Mouse (Mus musculus) retina, postnatal 1 day (tissue): Measurements from ENCODE around the gene Sar1a.

Source experiments
- DNase-seq: peaks from one replicate; pipeline ENCODE4 v3.0.0-alpha.2; 2012

Gene Sar1a

GRCm38 (mm10) chr10:61689405-61689804 is 9.3 kb downstream of the Sar1a start:
- DNase-seq, result no peak

DNA sequence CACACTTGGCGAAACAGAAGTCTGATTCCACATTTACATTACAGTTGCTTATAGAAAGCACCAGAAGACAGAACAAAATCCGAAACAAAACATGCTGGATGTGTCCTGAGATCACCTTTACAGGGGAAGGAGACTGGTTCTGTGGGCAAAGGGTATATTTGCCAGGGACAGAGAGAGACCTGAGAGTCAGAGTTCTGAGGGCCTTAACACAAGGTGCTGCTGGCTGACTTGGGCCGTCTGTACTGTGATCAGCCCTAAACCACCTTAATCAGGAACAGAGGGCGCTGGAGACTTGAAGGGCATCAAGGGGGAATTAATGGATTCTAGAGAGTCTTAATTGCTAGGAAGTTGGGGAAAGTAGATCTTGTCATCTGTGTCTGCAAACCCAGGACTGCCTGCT is 13.5 kb downstream of the Sar1a start:
- DNase-seq, result no peak

- peak; percentile 99 for DNase-seq
These were observed 15.0 kb downstream of the Sar1a start, which contains the start of gene Tysnd1 for GRCm38 (mm10) chr10:61694870-61695670. Tysnd1 (plus strand) TSS chr10:61695514.

- DNase-seq, result peak; percentile 31
These were observed 15.8 kb downstream of the Sar1a start for GRCm38 (mm10) chr10:61695703-61696559.

DNA sequence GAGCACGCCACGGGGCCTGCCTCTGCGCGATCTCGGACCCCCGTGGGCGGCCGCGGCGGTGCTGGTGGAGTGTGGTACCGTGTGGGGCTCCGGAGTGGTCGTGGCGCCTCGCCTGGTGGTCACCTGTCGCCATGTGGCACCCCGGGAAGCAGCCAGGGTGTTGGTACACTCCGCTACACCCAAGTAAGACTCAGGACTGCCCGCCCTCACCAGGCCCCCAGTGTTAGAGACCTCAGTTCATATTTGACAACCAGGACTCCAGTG is 16.4 kb downstream of the Sar1a start:
- DNase-seq, result no peak

DNA sequence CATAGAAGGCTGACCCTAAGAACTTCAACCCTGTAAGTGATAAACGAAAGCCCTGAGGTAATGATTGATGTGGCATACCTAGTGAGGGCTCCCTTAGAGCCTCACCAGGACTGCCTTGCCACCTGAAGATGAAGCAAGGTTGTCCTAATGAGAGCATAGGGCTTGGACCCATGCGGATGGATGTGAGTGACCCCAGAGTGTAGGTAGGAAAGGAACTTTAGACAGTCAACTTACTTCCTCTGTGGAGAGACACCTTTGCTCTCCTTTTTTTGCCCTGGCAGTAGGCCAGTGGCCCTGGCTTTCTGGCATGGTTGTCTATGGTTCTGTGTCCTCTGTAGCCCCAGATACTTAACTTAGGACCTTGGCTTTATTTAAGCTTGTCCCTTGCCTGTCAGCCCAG is 16.9 kb downstream of the Sar1a start:
- DNase-seq, result no peak

DNA sequence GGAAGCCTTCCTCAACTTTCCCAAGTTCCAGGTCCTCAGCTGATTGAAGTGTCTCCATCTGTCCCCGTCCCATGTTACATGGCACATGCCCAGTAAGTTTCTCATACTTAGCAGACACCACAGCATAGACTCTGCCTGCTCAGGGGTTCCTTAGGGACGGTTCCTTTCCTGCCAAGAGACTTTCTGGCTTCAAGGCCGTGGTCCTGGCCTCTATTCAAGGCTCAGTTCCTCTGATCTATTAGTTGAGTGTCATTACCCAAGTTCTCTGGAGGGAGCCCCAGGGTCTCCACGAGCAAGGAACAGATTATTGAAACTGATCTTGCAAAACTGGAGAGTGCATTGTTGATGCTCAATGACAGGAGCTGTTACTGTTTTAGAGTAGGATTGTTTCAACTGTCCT is 24.6 kb downstream of the Sar1a start:
- DNase-seq, result no peak

- no peak for DNase-seq
These were observed 26.6 kb downstream of the Sar1a start for GRCm38 (mm10) chr10:61706412-61707375.

DNA sequence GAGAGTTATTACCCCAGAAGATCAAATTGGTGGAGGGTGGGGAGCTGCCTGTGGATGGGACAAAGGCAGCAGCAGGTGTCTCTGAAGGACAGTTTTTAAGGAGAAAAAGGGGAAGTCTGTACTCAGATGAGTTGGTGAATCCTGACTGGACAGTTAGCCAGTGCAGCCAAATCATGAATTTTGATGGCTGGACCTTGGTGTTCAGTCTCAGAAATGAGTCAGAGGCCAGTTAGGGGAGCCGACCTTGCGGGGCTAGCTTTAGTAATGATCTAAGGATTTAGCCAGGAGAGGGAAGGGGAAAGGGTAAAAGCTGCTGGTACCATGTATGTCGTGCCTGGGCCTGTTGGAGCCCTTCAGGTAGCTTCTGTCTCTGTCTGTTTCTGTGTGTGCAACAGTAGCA is 33.5 kb downstream of the Sar1a start:
- no peak for DNase-seq

GRCm38 (mm10) chr10:61714146-61714545 is 34.0 kb downstream of the Sar1a start:
- no peak for DNase-seq

DNA sequence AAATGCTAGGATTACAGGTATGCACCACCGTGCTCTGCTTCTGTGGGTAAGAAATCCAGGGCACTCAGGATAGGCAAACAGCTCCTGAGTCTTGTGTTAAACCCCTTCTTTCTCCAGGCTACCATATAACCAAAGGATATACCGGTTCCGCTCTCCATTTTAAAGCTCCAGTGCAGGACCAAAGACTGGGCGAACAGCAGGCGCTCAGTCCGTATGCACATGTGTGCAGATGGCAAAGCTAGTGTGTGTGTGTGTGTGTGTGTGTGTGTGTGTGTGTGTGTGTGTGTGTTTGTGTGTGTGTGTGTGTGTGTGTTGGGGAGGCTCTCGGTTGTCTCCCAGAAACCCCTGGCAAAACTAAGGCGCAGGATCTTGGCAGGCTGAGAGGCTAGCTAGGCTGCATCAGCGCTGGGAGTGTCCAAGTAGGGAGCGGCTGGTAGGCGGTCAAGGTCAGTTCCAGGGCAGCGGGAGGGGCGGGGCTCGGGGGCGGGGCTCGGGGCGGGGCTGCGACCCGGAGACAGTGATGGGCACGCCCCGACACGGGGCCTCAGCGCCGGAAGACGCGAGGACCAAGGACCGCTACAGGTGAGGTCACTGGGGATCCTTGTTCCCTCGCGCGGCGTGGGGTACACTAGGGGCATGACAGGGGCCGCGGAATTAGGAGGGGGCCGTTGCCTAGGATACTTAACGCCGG is 34.8 kb downstream of the Sar1a start, which contains the start of gene Aifm2:
Aifm2 (plus strand) TSS at position 493 of the 691 bp plus-strand sequence.
- peak; percentile 83 for DNase-seq

GRCm38 (mm10) chr10:61715462-61715837 is 35.4 kb downstream of the Sar1a start:
- no peak for DNase-seq

GRCm38 (mm10) chr10:61715996-61716864 is 36.1 kb downstream of the Sar1a start:
- no peak for DNase-seq

DNA sequence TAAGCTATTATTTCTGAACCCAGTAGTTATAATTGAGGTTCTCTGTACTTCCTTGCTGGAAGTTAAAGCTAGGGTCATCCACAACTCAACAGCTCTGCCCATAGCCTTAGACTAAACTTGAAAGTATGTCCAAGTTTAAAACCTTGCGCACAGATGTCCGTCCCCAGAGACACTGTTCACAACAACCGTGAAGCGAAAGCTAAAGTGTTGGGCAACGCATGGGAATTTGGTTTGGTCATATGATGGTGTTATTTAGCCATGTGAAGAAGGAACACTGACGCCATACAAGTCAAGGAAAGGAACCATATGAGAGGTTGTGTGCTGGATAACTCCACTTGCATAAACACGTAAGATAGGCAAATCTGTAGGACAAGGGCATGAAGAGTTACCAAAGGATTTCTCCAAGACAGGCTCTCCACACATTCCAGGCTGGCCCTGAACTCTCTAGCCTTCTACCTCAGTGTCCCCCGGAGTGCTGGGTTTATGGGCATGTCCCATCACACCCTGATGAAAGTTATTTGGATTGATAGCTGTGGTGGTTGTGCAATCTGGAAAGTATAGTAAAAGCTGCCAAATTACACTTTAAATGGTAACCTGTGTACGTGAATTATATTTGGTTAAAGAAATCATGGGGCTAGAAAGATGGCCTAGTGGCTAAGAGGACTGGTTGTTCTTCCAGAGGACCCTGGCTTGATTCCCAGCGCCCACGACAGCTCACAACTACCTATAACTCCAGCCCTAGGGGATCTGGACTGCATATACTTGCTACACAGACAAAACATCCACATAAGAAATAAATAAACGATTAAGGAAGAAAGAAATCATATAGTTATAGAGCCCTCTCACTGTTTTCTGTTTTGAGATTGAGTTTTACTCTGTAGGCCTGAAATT is 37.6 kb downstream of the Sar1a start:
- no peak for DNase-seq

- no peak for DNase-seq
These were observed 40.2 kb downstream of the Sar1a start for GRCm38 (mm10) chr10:61720331-61720730.

- DNase-seq, result no peak
These were observed 42.1 kb downstream of the Sar1a start for GRCm38 (mm10) chr10:61722215-61722614.

GRCm38 (mm10) chr10:61723271-61723670 is 43.2 kb downstream of the Sar1a start:
- no peak for DNase-seq

GRCm38 (mm10) chr10:61729181-61729580 is 49.1 kb downstream of the Sar1a start:
- DNase-seq, result no peak

DNA sequence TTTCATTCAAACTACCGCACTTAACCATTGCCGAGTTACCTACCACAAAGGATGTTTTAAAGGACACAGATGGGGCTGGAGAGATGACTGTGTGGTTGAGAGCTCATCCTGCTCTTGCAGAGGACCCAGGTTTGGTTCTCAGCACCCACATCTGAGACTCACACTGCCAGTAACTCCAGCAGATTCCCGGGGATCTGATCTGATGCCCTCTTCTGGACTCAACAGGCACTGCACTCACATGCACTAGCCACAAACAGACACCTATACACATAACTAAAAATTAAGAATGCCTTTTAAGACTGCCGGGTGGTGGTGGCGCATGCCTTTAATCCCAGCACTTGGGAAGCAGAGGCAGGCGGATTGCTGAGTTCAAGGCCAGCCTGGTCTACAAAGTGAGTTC is 50.1 kb downstream of the Sar1a start:
- no peak for DNase-seq

- peak; percentile 72 for DNase-seq
These were observed 54.3 kb downstream of the Sar1a start for GRCm38 (mm10) chr10:61734377-61734776.
